Mouse (Mus musculus) spleen, postnatal 0 days (tissue): ENCODE data around the gene Acyp2. TPM values are rescaled to one million over a fixed set of nuclear protein-coding genes. Genes with fewer than 3 reads are reported as not detected.

ENCODE experiments used
- polyA plus RNA-seq: library from polyadenylated mRNA; unstranded; fragments of >200 nt; fragmentation: Nextera tagmentation; extraction: Ambion mirVana; gene quantifications from 2 replicates; pipeline ENCODE4 v1.2.1, GENCODE M21; 2015

Acyp2 gene
- 9.4 and 12.9 TPM in 2 replicates for polyA plus RNA-seq

DNA sequence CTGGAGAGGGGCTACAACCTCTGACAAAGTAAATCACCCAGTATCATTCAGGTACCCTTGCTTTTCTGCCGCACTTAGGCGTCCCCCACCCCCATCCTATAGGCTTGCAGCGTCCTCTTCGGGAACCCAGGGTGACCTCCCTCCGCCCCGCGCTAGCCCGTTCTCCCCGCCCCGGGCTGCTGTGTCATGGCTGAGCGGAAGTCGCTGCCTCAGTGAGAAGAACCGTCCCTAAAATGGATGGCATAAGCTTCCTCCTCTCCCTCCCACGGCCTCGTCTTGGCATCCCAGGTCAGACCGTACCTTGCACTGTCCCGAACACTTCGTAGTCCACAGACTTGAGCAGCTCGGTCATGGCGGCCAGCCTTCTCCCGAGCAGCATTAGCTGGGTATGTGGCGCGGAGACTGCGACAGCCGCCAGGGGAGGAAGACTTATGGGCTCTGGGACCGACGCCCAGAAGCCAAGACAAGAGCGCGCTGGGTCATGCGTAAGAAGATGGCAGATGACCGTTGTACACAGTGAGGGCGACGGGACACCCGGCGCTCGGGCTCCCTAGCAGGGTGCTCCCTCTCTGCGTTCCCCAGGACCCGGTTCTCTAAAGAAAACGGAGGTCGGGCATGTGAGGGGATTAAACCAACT lies at the start of gene Acyp2:
Acyp2 (minus strand) TSS at position 587 of the 637 bp plus-strand sequence.

DNA sequence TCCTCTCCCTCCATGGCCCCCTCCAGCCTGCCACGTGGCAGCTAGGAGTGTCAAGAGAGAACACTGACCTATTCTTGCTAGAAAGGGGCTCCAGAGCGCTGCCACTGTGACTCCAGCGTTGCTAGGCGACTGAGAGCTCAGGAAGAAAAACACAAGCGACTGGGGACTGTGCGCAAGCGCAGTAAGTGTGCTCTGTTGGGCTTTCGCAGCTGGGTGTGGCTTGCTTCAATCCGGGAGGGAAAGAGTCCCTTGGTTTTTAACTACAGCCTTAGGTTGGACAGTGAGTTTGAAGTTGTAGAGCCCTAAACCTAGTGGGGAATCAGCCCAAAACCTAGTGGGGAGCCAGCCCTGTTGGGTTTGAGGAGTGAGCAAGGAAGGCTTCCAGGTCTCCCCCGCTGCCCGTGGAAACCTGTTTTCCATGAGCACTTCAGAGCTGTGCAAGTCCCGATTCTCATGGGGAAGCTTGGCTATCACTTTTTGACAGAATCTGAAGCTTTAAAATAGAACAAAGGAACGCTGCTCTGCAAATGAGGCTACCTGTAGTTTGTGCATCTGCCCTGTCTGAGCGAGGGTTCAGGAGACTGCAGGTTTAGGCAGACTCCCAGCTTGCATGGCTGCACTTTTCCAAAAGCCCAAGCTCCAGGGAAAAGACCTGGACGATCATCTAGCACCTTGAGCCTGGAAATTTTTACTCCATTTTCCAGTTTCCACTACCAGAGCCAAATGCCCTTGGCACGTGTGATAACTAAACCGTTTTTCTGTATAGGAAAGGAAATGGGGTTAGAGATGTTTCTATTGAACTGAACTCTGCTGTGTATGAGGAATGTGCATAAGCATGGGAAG lies 177.4 kb downstream of the Acyp2 start, which contains the start of gene 4930505A04Rik:
4930505A04Rik (minus strand) TSS at position 77 of the 843 bp plus-strand sequence.

Other genes with a start within 250 kb of the Acyp2 start
- not detected in 2 replicates for gene 4930505A04Rik, start 177.8 kb downstream of the Acyp2 start, polyA plus RNA-seq
- 14.3 and 15.2 TPM in 2 replicates for gene Psme4, start 122.1 kb upstream of the Acyp2 start, polyA plus RNA-seq
- gene Gpr75, start 235.8 kb upstream of the Acyp2 start, polyA plus RNA-seq: 0.05 and 0.07 TPM in 2 replicates
- 15.2 and 16.6 TPM in 2 replicates for gene Asb3, start 235.8 kb upstream of the Acyp2 start, polyA plus RNA-seq